In the genomic region with DNA sequence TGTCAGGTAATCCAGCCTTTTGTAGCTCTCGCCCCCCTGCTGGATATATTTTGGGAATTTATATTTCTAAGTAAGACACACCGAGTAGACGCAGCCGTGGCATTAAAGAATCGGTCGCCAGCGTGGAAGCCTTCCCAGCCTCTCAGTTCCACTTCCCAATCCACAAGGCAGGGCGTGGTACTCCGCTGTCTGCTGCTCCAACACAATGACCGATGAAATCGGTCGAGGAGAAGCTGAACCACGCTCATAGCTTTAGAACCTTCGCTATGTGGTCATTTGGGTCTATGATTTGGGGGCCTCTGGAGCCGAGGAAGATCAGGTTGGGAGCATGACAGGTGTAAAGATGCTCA, we compare ENCODE assay signal across 11 mouse cellular contexts.
A peak's percentile ranks its signal among the peaks of the same experiment; 100 is the strongest.
DNase-seq lines count a peak whose midpoint lies in the region; ATAC-seq and TF ChIP-seq lines count a peak whose summit lies in the region.
"Had no signal": no experiment of that assay in that cellular context is flagged by ENCODE, and none has a peak within 500 bp of the region (broad histone marks: within the 10 kb centered on the region; RNA-seq: fewer than 3 reads in every experiment).

No protein-coding gene starts in this region.

- no peak for ATAC-seq in hindbrain, embryonic 11.5 days (ENCODE audit: low FRiP score)
- ATAC-seq in midbrain, postnatal 0 days (ENCODE audit: low FRiP score), result no peak
- ATAC-seq in midbrain, embryonic 14.5 days (ENCODE audit: low FRiP score, low TSS enrichment), result no peak
- 0 out of 2 replicates have a peak, but pooled peaks have one; percentile 11 for ATAC-seq in granulocyte monocyte progenitor cell, adult 5-6 weeks (replicated peaks; ENCODE audit: poor library complexity, severe bottlenecking)
- ATAC-seq in cerebellum, adult (ENCODE audit: insufficient number of reproducible peaks, low FRiP score, low TSS enrichment), result no peak

- no peak overlapping the region for H3K4me2 ChIP-seq in hindbrain, embryonic 11.5 days (replicated peaks; ENCODE audit: low read depth, low read length)
- no peak overlapping the region for H3K4me2 ChIP-seq in midbrain, postnatal 0 days (ENCODE audit: low read depth, low read length, poor library complexity, severe bottlenecking)
- no peak overlapping the region for H3K4me2 ChIP-seq in midbrain, embryonic 14.5 days (ENCODE audit: low read length)
- H3K4me2 ChIP-seq: heart, embryonic 12.5 days had no signal

- no peaks in the 10 kb centered on the region for H3K36me3 ChIP-seq in hindbrain, embryonic 10.5 days
- no peaks in the 10 kb centered on the region for H3K36me3 ChIP-seq in hindbrain, embryonic 11.5 days (ENCODE audit: control insufficient read depth, insufficient read depth, low read length)
- no peaks in the 10 kb centered on the region for H3K36me3 ChIP-seq in midbrain, postnatal 0 days (ENCODE audit: insufficient read depth, low read length)
- no peaks in the 10 kb centered on the region for H3K36me3 ChIP-seq in midbrain, embryonic 14.5 days (ENCODE audit: control insufficient read depth, insufficient read depth, low read length)
- H3K36me3 ChIP-seq: embryonic facial prominence, embryonic 13.5 days; heart, embryonic 12.5 days; liver, embryonic 12.5 days had no signal

- peak; percentile 1; the same call in 1 of the 2 replicates for TF ChIP-seq CTCF in midbrain, postnatal 0 days (IDR thresholded peaks at IDR 0.05)

- no peaks in the 10 kb centered on the region for H3K27me3 ChIP-seq in hindbrain, embryonic 10.5 days (ENCODE audit: insufficient read depth, poor library complexity, severe bottlenecking)
- no peaks in the 10 kb centered on the region for H3K27me3 ChIP-seq in hindbrain, embryonic 11.5 days (ENCODE audit: control insufficient read depth, insufficient read depth, low read length)
- no peaks in the 10 kb centered on the region for H3K27me3 ChIP-seq in midbrain, postnatal 0 days (ENCODE audit: insufficient read depth, low read length)
- no peaks in the 10 kb centered on the region for H3K27me3 ChIP-seq in midbrain, embryonic 14.5 days (ENCODE audit: control insufficient read depth, insufficient read depth, low read length)
- H3K27me3 ChIP-seq: embryonic facial prominence, embryonic 13.5 days; heart, embryonic 12.5 days; liver, embryonic 12.5 days had no signal

- H3K9me3 ChIP-seq in hindbrain, embryonic 10.5 days, result no peaks in the 10 kb centered on the region
- no peaks in the 10 kb centered on the region for H3K9me3 ChIP-seq in hindbrain, embryonic 11.5 days (ENCODE audit: control insufficient read depth, low read length)
- no peaks in the 10 kb centered on the region for H3K9me3 ChIP-seq in midbrain, postnatal 0 days (ENCODE audit: low read length)
- no peaks in the 10 kb centered on the region for H3K9me3 ChIP-seq in midbrain, embryonic 14.5 days (ENCODE audit: control insufficient read depth, low read length)
- H3K9me3 ChIP-seq: embryonic facial prominence, embryonic 13.5 days; heart, embryonic 12.5 days; liver, embryonic 12.5 days had no signal

- WGBS in hindbrain, embryonic 10.5 days, result 89% methylated on average over 15 of the region's 15 CpGs
- 92% methylated on average over 15 of the region's 15 CpGs for WGBS in hindbrain, embryonic 11.5 days
- 62% methylated on average over 15 of the region's 15 CpGs for WGBS in midbrain, postnatal 0 days
- 79% methylated on average over 15 of the region's 15 CpGs for WGBS in midbrain, embryonic 14.5 days

- peak overlapping the region; percentile 66; the same call in 1 of the 2 replicates for H3K27ac ChIP-seq in hindbrain, embryonic 10.5 days
- no peak overlapping the region for H3K27ac ChIP-seq in hindbrain, embryonic 11.5 days (ENCODE audit: low read depth, low read length)
- peak overlapping the region; percentile 6; the same call in 1 of the 2 replicates for H3K27ac ChIP-seq in midbrain, postnatal 0 days (ENCODE audit: low read depth, low read length)
- no peak overlapping the region for H3K27ac ChIP-seq in midbrain, embryonic 14.5 days (replicated peaks; ENCODE audit: low read depth, low read length)
- H3K27ac ChIP-seq: embryonic facial prominence, embryonic 13.5 days; liver, embryonic 12.5 days had no signal

- H3K9ac ChIP-seq in hindbrain, embryonic 11.5 days (ENCODE audit: low read depth, low read length), result no peak overlapping the region
- H3K9ac ChIP-seq in midbrain, postnatal 0 days (replicated peaks; ENCODE audit: low read length, poor library complexity, severe bottlenecking), result no peak overlapping the region
- no peak overlapping the region for H3K9ac ChIP-seq in midbrain, embryonic 14.5 days (replicated peaks; ENCODE audit: low read length)
- H3K9ac ChIP-seq: embryonic facial prominence, embryonic 13.5 days; heart, embryonic 12.5 days; liver, embryonic 12.5 days had no signal

- peaks cover 6% of the 10 kb centered on the region for H3K4me1 ChIP-seq in hindbrain, embryonic 10.5 days (replicated peaks)
- no peaks in the 10 kb centered on the region for H3K4me1 ChIP-seq in hindbrain, embryonic 11.5 days (replicated peaks; ENCODE audit: control insufficient read depth, insufficient read depth, low read length)
- no peaks in the 10 kb centered on the region for H3K4me1 ChIP-seq in midbrain, postnatal 0 days (ENCODE audit: insufficient read depth, low read length)
- H3K4me1 ChIP-seq in midbrain, embryonic 14.5 days (ENCODE audit: control insufficient read depth, insufficient read depth, low read length), result no peaks in the 10 kb centered on the region; the same call in 1 of the 2 replicates
- H3K4me1 ChIP-seq: heart, embryonic 12.5 days; megakaryocyte, embryonic 14.5 days had no signal

- DNase-seq in hindbrain, embryonic 10.5 days (ENCODE audit: low spot score), result no peak
- no peak for DNase-seq in hindbrain, embryonic 11.5 days (ENCODE audit: low spot score)
- DNase-seq in midbrain, postnatal 0 days (ENCODE audit: low spot score), result no peak
- DNase-seq in midbrain, embryonic 14.5 days, result no peak
- peak; percentile 35 for DNase-seq in ZHBTc4 (ENCODE audit: low read depth, low spot score)

- no peak overlapping the region for H3K4me3 ChIP-seq in hindbrain, embryonic 10.5 days
- H3K4me3 ChIP-seq in hindbrain, embryonic 11.5 days (ENCODE audit: low read depth, low read length), result no peak overlapping the region
- no peak overlapping the region for H3K4me3 ChIP-seq in midbrain, postnatal 0 days (ENCODE audit: low read depth, low read length)
- H3K4me3 ChIP-seq in midbrain, embryonic 14.5 days (replicated peaks; ENCODE audit: low read depth, low read length), result no peak overlapping the region
- H3K4me3 ChIP-seq: embryonic facial prominence, embryonic 13.5 days; heart, embryonic 12.5 days; liver, embryonic 12.5 days; megakaryocyte, embryonic 14.5 days had no signal

Comparison
In these comparisons a context has a peak if more than half of its experiments do, and no peak if none do; other contexts are left out.
1. H3K27ac ChIP-seq: peak in hindbrain, embryonic 10.5 days (single experiment) and midbrain, postnatal 0 days (single experiment); none in hindbrain, embryonic 11.5 days (single experiment) and midbrain, embryonic 14.5 days (single experiment).